14 mouse cellular contexts compared by ENCODE assay signal in the genomic region with DNA sequence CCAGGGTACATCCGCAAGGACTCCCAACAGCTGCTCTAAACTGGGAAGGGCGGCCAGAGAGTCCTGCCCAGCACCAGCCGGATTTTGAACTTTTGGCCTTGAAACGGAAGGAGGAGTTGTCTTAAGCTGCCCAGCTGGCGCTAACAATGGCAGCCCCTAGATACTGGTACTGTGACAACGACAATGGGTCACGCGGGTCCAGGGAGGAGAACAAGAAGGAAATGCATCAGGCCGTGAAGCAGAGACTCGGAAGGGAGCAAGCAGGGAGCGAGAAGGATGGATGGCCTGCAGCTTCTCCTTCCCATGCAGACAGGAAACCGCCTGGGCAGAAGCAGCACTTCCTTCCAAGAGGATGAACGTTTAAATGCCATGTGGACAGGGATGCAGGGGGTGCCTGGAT. TPM values are rescaled to one million over a fixed set of nuclear protein-coding genes. Genes with fewer than 3 reads are reported as not detected.
DNase-seq lines count a peak whose midpoint lies in the region; ATAC-seq and TF ChIP-seq lines count a peak whose summit lies in the region.
"Had no signal": no experiment of that assay in that cellular context is flagged by ENCODE, and none has a peak within 500 bp of the region (broad histone marks: within the 10 kb centered on the region; RNA-seq: fewer than 3 reads in every experiment).

No protein-coding gene starts in this region.

- no peak overlapping the region for H3K9ac ChIP-seq in liver, embryonic 16.5 days (ENCODE audit: low read depth, low read length)
- H3K9ac ChIP-seq in kidney, embryonic 14.5 days (ENCODE audit: low read depth, low read length), result no peak overlapping the region
- no peak overlapping the region for H3K9ac ChIP-seq in lung, postnatal 0 days (replicated peaks; ENCODE audit: low read depth)
- no peak overlapping the region for H3K9ac ChIP-seq in forebrain, postnatal 0 days
- H3K9ac ChIP-seq: hindbrain, embryonic 15.5 days; liver, embryonic 15.5 days had no signal

- no peak overlapping the region for H3K4me3 ChIP-seq in liver, embryonic 16.5 days (ENCODE audit: low read depth, low read length)
- no peak overlapping the region for H3K4me3 ChIP-seq in kidney, embryonic 14.5 days (ENCODE audit: low read length)
- H3K4me3 ChIP-seq in lung, postnatal 0 days (ENCODE audit: low read depth, low read length), result no peak overlapping the region
- H3K4me3 ChIP-seq in forebrain, postnatal 0 days (ENCODE audit: low read depth, low read length), result no peak overlapping the region
- H3K4me3 ChIP-seq: hindbrain, embryonic 15.5 days; liver, embryonic 15.5 days had no signal

- H3K27me3 ChIP-seq in liver, embryonic 16.5 days (ENCODE audit: control insufficient read depth, insufficient read depth, low read depth, low read length), result peaks cover 11% of the 10 kb centered on the region
- H3K27me3 ChIP-seq in kidney, embryonic 14.5 days (ENCODE audit: control insufficient read depth, insufficient read depth, low read length), result no peaks in the 10 kb centered on the region
- no peaks in the 10 kb centered on the region for H3K27me3 ChIP-seq in lung, postnatal 0 days (replicated peaks; ENCODE audit: insufficient read depth, low read length)
- no peaks in the 10 kb centered on the region for H3K27me3 ChIP-seq in forebrain, postnatal 0 days (ENCODE audit: insufficient read depth, low read length)
- H3K27me3 ChIP-seq: hindbrain, embryonic 15.5 days had no signal

- H3K27ac ChIP-seq in liver, embryonic 16.5 days (ENCODE audit: low read length), result no peak overlapping the region
- H3K27ac ChIP-seq in kidney, embryonic 14.5 days (ENCODE audit: low read depth, low read length), result peak overlapping the region; percentile 20; the same call in 1 of the 2 replicates
- peak overlapping the region; percentile 49; the same call in 1 of the 2 replicates for H3K27ac ChIP-seq in lung, postnatal 0 days (ENCODE audit: low read length)
- H3K27ac ChIP-seq in forebrain, postnatal 0 days (ENCODE audit: low read depth, low read length), result no peak overlapping the region
- H3K27ac ChIP-seq: hindbrain, embryonic 15.5 days; liver, embryonic 15.5 days had no signal

- 55% methylated on average over 13 of the region's 13 CpGs for WGBS in liver, embryonic 16.5 days (ENCODE audit: insufficient replicate concordance)
- WGBS in kidney, embryonic 14.5 days, result 43% methylated on average over 13 of the region's 13 CpGs
- WGBS in lung, postnatal 0 days, result 44% methylated on average over 13 of the region's 13 CpGs
- WGBS in forebrain, postnatal 0 days, result 70% methylated on average over 13 of the region's 13 CpGs

- ATAC-seq in liver, embryonic 16.5 days (ENCODE audit: low read depth), result 0 out of 2 replicates have a peak, but pooled peaks have one; percentile 14
- ATAC-seq in kidney, embryonic 14.5 days (ENCODE audit: low FRiP score, low TSS enrichment), result peak; percentile 13; the same call in 1 of the 2 replicates
- ATAC-seq in lung, postnatal 0 days, result peak; percentile 69
- ATAC-seq in forebrain, postnatal 0 days, result no peak
- ATAC-seq: forebrain, embryonic 14.5 days had no signal

- no peak overlapping the region for H3K4me2 ChIP-seq in liver, embryonic 16.5 days (ENCODE audit: low read depth, low read length)
- H3K4me2 ChIP-seq in kidney, embryonic 14.5 days (replicated peaks; ENCODE audit: low read depth, low read length), result no peak overlapping the region
- no peak overlapping the region for H3K4me2 ChIP-seq in lung, postnatal 0 days (replicated peaks; ENCODE audit: low read depth, low read length)
- no peak overlapping the region for H3K4me2 ChIP-seq in forebrain, postnatal 0 days (ENCODE audit: low read depth)
- H3K4me2 ChIP-seq: hindbrain, embryonic 15.5 days; liver, embryonic 15.5 days had no signal

- DNase-seq in adrenal gland, postnatal 14 days, result peak; percentile 62
- DNase-seq in adrenal gland, adult 8-10 months, result no peak
- DNase-seq in liver, result no peak
- DNase-seq in lung, postnatal 0 days (ENCODE audit: low spot score), result peak; percentile 80
- DNase-seq in urinary bladder, postnatal 25 days (ENCODE audit: low spot score), result no peak
- DNase-seq in forebrain, postnatal 0 days, result no peak
- DNase-seq: cerebellum, adult 11 months; layer of hippocampus, postnatal 36 days; right cerebral cortex, postnatal 14 days had no signal

- no peaks in the 10 kb centered on the region for H3K36me3 ChIP-seq in liver, embryonic 16.5 days (ENCODE audit: control insufficient read depth, insufficient read depth)
- H3K36me3 ChIP-seq in kidney, embryonic 14.5 days (ENCODE audit: control insufficient read depth, insufficient read depth, low read length), result no peaks in the 10 kb centered on the region
- H3K36me3 ChIP-seq in lung, postnatal 0 days (ENCODE audit: insufficient read depth, low read length), result no peaks in the 10 kb centered on the region
- no peaks in the 10 kb centered on the region for H3K36me3 ChIP-seq in forebrain, postnatal 0 days (ENCODE audit: insufficient read depth)
- H3K36me3 ChIP-seq: hindbrain, embryonic 15.5 days; liver, embryonic 15.5 days had no signal

- peak; percentile 72 for TF ChIP-seq EP300 in lung, postnatal 0 days (IDR thresholded peaks at IDR 0.05)

- TF ChIP-seq CTCF in lung, postnatal 0 days (IDR thresholded peaks at IDR 0.05), result no peak
- TF ChIP-seq CTCF in forebrain, postnatal 0 days (IDR thresholded peaks at IDR 0.05; ENCODE audit: low read depth), result no peak

- no peaks in the 10 kb centered on the region for H3K9me3 ChIP-seq in liver, embryonic 16.5 days (replicated peaks; ENCODE audit: control insufficient read depth, low read length)
- H3K9me3 ChIP-seq in kidney, embryonic 14.5 days (ENCODE audit: control insufficient read depth, low read length), result no peaks in the 10 kb centered on the region
- no peaks in the 10 kb centered on the region for H3K9me3 ChIP-seq in lung, postnatal 0 days (ENCODE audit: low read length)
- no peaks in the 10 kb centered on the region for H3K9me3 ChIP-seq in forebrain, postnatal 0 days (ENCODE audit: low read length)
- H3K9me3 ChIP-seq: hindbrain, embryonic 15.5 days; liver, embryonic 15.5 days had no signal

- H3K4me1 ChIP-seq in liver, embryonic 16.5 days (ENCODE audit: control insufficient read depth, low read depth, low read length), result peaks cover 2% of the 10 kb centered on the region
- peaks cover 35% of the 10 kb centered on the region; the same call in 1 of the 2 replicates for H3K4me1 ChIP-seq in kidney, embryonic 14.5 days (ENCODE audit: control insufficient read depth, insufficient read depth, low read length)
- H3K4me1 ChIP-seq in lung, postnatal 0 days (ENCODE audit: insufficient read depth, low read depth, low read length), result peaks cover 23% of the 10 kb centered on the region; the same call in 1 of the 2 replicates
- no peaks in the 10 kb centered on the region for H3K4me1 ChIP-seq in forebrain, postnatal 0 days (ENCODE audit: insufficient read depth)

RNA-seq across cellular contexts. Expression of a gene that starts 14.2 kb away (rescaled TPM):
- 4.8 and 6.5 TPM in 2 replicates for total RNA-seq in adrenal gland, postnatal 14 days (2021)
- total RNA-seq in adrenal gland, adult 8-10 months (2022), result 10 to 100 TPM in 1 of 4 experiments, 1 to 10 TPM in 3; 4.4 to 14.6 (median 5.4) TPM
- polyA plus RNA-seq in liver, embryonic 16.5 days (2015; fragmentation: Nextera tagmentation; extraction: Ambion mirVana), result 6.1 and 6.7 TPM in 2 replicates
- 6.7 and 9.6 TPM in 2 replicates for polyA plus RNA-seq in kidney, embryonic 14.5 days (2014; fragmentation: Nextera tagmentation; extraction: Ambion mirVana)
- polyA plus RNA-seq in lung, postnatal 0 days (2015; fragmentation: Nextera tagmentation; extraction: Ambion mirVana), result 27.5 and 57.0 TPM in 2 replicates
- 7.8 and 11.0 TPM in 2 replicates for total RNA-seq in forebrain, postnatal 0 days (2014; rRNA removed)
- polyA plus RNA-seq in forebrain, postnatal 0 days (2015; fragmentation: Nextera tagmentation; extraction: Ambion mirVana), result 6.5 and 8.4 TPM in 2 replicates

RNA-seq across cellular contexts. Expression of a gene that starts 30.5 kb away (rescaled TPM):
- total RNA-seq in adrenal gland, postnatal 14 days (2021), result 32.9 and 39.2 TPM in 2 replicates
- 10 to 100 TPM; 52.7 to 76.9 (median 68.2) TPM for total RNA-seq in adrenal gland, adult 8-10 months (2022)
- polyA plus RNA-seq in liver, embryonic 16.5 days (2015; fragmentation: Nextera tagmentation; extraction: Ambion mirVana), result 13.5 and 13.7 TPM in 2 replicates
- polyA plus RNA-seq in kidney, embryonic 14.5 days (2014; fragmentation: Nextera tagmentation; extraction: Ambion mirVana), result 30.0 and 37.5 TPM in 2 replicates
- polyA plus RNA-seq in lung, postnatal 0 days (2015; fragmentation: Nextera tagmentation; extraction: Ambion mirVana), result 88.6 and 89.5 TPM in 2 replicates
- 55.7 and 63.0 TPM in 2 replicates for total RNA-seq in forebrain, postnatal 0 days (2014; rRNA removed)
- polyA plus RNA-seq in forebrain, postnatal 0 days (2015; fragmentation: Nextera tagmentation; extraction: Ambion mirVana), result 47.7 and 54.4 TPM in 2 replicates

Comparison
In these comparisons a context has a peak if more than half of its experiments do, and no peak if none do; other contexts are left out.
1. DNase-seq: peak in adrenal gland, postnatal 14 days (single experiment) and lung, postnatal 0 days (single experiment); none in adrenal gland, adult 8-10 months (single experiment), liver (single experiment), urinary bladder, postnatal 25 days (single experiment) and forebrain, postnatal 0 days (single experiment).
2. H3K27ac ChIP-seq: peak in kidney, embryonic 14.5 days (single experiment) and lung, postnatal 0 days (single experiment); none in liver, embryonic 16.5 days (single experiment) and forebrain, postnatal 0 days (single experiment).